Mouse (Mus musculus) midbrain, embryonic 13.5 days (tissue): ENCODE measurements at regions not wholly inside any gene's neighbourhood (a gene's known extent, or its start where the extent isn't known, plus 50 kb on each side); places are given as distances from the start of the nearest gene placed in this dataset.

ENCODE experiments used
- ATAC-seq: fragments of 200-750 bp; cut with Nextera tagmentation; 2 replicates; pipeline ENCODE4 v1.8.0; 2017; ENCODE audit warnings: mild to moderate bottlenecking, moderate TSS enrichment, moderate library complexity
- H3K27ac ChIP-seq: fragments of 300-500 bp; sonication (generic); 2 replicates; pipeline ENCODE4 v1.5.1; 2015; ENCODE audit warnings: inconsistent platforms, mild to moderate bottlenecking, moderate library complexity
- H3K27me3 ChIP-seq: fragments of 300-500 bp; sonication (generic); 2 replicates; pipeline ENCODE4 v1.6.1; 2015; ENCODE audit warnings: mild to moderate bottlenecking, inconsistent platforms
- H3K36me3 ChIP-seq: fragments of 300-500 bp; sonication (generic); 2 replicates; pipeline ENCODE4 v1.6.1; 2015; ENCODE audit warnings: mild to moderate bottlenecking, inconsistent platforms
- H3K4me1 ChIP-seq: fragments of 300-500 bp; sonication (generic); replicated peaks from 2 replicates; pipeline ENCODE4 v1.6.1; 2015; ENCODE audit warnings: inconsistent platforms
- H3K4me2 ChIP-seq: fragments of 300-500 bp; sonication (generic); replicated peaks from 2 replicates; pipeline ENCODE4 v1.6.1; 2015; ENCODE audit warnings: moderate library complexity, mild to moderate bottlenecking, inconsistent platforms
- H3K4me3 ChIP-seq: fragments of 300-500 bp; sonication (generic); replicated peaks from 2 replicates; pipeline ENCODE4 v1.5.1; 2015; ENCODE audit warnings: mild to moderate bottlenecking, inconsistent platforms
- H3K9ac ChIP-seq: fragments of 300-500 bp; sonication (generic); replicated peaks from 2 replicates; pipeline ENCODE4 v1.6.1; 2015; ENCODE audit warnings: mild to moderate bottlenecking, inconsistent platforms
- H3K9me3 ChIP-seq: fragments of 300-500 bp; sonication (generic); 2 replicates; pipeline ENCODE4 v1.6.1; 2016; ENCODE audit warnings: mild to moderate bottlenecking, inconsistent platforms
- WGBS: fragments of 180-500 bp; shearing (Covaris S2); methylation state at CpG from one replicate; pipeline ENCODE4 v1.1.7; 2015; 5-methylcytosine and 5-hydroxymethylcytosine counted together

DNA sequence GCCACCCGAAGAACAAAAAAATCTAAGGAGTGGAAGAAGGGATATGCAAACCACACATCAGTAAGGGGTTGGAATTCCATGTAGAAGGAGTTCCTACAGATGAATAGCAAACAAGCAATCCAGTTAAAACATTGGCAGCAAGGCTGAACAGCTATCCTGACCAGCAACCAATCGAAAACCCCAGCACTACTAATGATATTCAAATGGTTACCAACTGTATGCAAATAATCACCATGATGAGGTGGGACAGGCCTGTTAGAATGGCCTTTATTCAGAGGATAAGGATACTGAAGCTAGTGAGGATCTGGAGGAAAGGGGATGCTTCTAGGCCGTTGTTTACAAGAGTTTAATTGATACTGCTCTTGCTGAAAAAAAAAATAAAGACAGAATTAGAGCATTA is 166.0 kb upstream of the Grik3 start:
- no peak overlapping the region for H3K9ac ChIP-seq
- H3K27ac ChIP-seq, result 0 out of 2 replicates have a peak overlapping the region, but pooled peaks have one; percentile 1
- no peaks in the 10 kb centered on the region for H3K27me3 ChIP-seq
- whole genome bisulfite sequencing, result 74% methylated on average over 3 of the region's 3 CpGs
- no peaks in the 10 kb centered on the region; the same call in 1 of the 2 replicates for H3K4me1 ChIP-seq
- ATAC-seq, result no peak
- no peak overlapping the region for H3K4me3 ChIP-seq
- H3K4me2 ChIP-seq, result no peak overlapping the region
- H3K9me3 ChIP-seq, result no peaks in the 10 kb centered on the region
- H3K36me3 ChIP-seq, result no peaks in the 10 kb centered on the region

GRCm38 (mm10) chr4:125319343-125319742 is 171.2 kb upstream of the Grik3 start:
- no peaks in the 10 kb centered on the region for H3K36me3 ChIP-seq
- peaks cover 12% of the 10 kb centered on the region; the same call in 1 of the 2 replicates for H3K27me3 ChIP-seq
- H3K4me1 ChIP-seq, result peaks cover 24% of the 10 kb centered on the region
- H3K9ac ChIP-seq, result no peak overlapping the region
- H3K4me3 ChIP-seq, result no peak overlapping the region
- no peak for ATAC-seq
- no peaks in the 10 kb centered on the region for H3K9me3 ChIP-seq
- H3K4me2 ChIP-seq, result no peak overlapping the region
- WGBS, result 30% methylated on average over 5 of the region's 5 CpGs
- no peak overlapping the region for H3K27ac ChIP-seq

GRCm38 (mm10) chr4:125318293-125318692 is 172.2 kb upstream of the Grik3 start:
- 55% methylated on average over 8 of the region's 8 CpGs for WGBS
- Histone ChIP-seq H3K4me2 (no peak overlapping the region), H3K27me3 (peaks cover 12% of the 10 kb centered on the region; the same call in 1 of the 2 replicates), H3K27ac (no peak overlapping the region), H3K36me3 (no peaks in the 10 kb centered on the region), H3K9ac (no peak overlapping the region), H3K9me3 (no peaks in the 10 kb centered on the region), H3K4me3 (no peak overlapping the region), H3K4me1 (peaks cover 29% of the 10 kb centered on the region)
- no peak for ATAC-seq

DNA sequence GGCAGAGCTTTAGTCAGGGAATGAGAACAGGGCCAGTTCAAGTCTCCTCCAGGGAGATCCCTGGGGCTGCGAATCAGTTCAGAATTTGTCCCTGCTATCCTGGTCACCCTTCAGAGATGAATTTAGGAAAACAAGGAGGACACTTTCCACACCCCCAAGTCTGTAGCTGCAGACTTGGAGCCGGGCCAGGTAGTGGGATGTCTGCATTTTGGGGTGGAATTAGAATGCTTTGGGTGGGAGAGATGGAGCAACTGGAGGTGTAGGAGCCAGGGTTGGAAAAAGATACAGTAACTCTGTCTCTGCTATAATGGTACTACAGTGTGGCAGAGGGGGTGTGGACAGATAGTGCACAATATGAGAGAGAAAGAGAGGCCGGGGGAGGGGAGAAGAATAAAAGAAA is 173.6 kb upstream of the Grik3 start:
- H3K4me1 ChIP-seq, result peaks cover 32% of the 10 kb centered on the region
- no peaks in the 10 kb centered on the region for H3K9me3 ChIP-seq
- H3K27ac ChIP-seq, result no peak overlapping the region
- no peak overlapping the region for H3K9ac ChIP-seq
- no peak for ATAC-seq
- H3K27me3 ChIP-seq, result peaks cover 12% of the 10 kb centered on the region; the same call in 1 of the 2 replicates
- no peak overlapping the region for H3K4me3 ChIP-seq
- no peaks in the 10 kb centered on the region for H3K36me3 ChIP-seq
- no peak overlapping the region for H3K4me2 ChIP-seq
- 85% methylated on average over 3 of the region's 3 CpGs for WGBS

DNA sequence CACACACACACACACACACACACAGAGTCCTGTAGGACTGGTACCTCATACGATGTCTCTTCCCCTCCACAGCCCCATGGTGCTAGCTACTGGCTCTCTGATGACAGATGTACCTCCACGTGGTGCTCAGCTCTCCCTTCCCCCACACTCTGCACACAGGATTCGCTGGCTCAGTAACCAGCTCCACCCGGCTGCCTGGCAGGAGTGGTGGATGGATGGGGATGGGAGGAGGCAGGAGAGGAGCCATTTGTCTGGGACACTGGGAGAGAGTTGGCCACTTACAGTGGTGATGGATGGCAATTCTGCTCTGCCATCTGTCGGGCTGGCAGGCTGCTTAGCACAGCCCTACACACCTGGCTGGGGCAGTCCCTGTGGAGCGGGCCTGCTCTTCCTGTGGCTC is 174.7 kb upstream of the Grik3 start:
- Histone ChIP-seq H3K27me3 (peaks cover 18% of the 10 kb centered on the region; the same call in 1 of the 2 replicates), H3K9ac (no peak overlapping the region), H3K4me2 (no peak overlapping the region), H3K4me3 (no peak overlapping the region), H3K27ac (no peak overlapping the region), H3K36me3 (no peaks in the 10 kb centered on the region), H3K9me3 (no peaks in the 10 kb centered on the region), H3K4me1 (peaks cover 32% of the 10 kb centered on the region)
- WGBS, result 27% methylated on average over 6 of the region's 6 CpGs
- peak; percentile 72 for ATAC-seq

DNA sequence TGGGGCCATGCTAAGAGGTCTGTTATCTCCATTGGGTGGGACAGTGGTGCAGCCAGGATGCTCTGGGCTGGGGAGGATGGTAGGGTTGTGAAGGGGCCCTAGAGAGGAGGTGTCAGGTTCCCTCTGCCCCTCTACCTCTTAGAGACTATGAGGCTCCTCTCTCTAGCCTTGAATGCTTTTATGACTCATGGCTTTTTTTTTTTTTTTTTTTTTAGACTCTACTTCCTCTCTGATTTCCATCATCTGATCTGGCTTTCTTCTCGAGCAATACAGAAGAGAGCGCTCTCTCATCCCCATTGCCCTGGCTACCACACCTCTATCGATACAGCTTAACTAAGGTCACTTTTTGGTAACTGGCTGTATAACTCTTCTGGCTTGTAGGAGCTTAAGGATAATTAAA is 176.6 kb upstream of the Grik3 start:
- H3K4me2 ChIP-seq, result no peak overlapping the region
- ATAC-seq, result no peak
- no peak overlapping the region for H3K27ac ChIP-seq
- peaks cover 18% of the 10 kb centered on the region; the same call in 1 of the 2 replicates for H3K27me3 ChIP-seq
- H3K36me3 ChIP-seq, result no peaks in the 10 kb centered on the region
- no peak overlapping the region for H3K9ac ChIP-seq
- no peak overlapping the region for H3K4me3 ChIP-seq
- 83% methylated on average over 3 of the region's 3 CpGs for WGBS
- no peaks in the 10 kb centered on the region for H3K9me3 ChIP-seq
- H3K4me1 ChIP-seq, result peaks cover 29% of the 10 kb centered on the region

GRCm38 (mm10) chr4:125313252-125313651 is 177.2 kb upstream of the Grik3 start:
- ATAC-seq, result no peak
- no peak overlapping the region for H3K4me2 ChIP-seq
- 2% methylated on average over 11 of the region's 11 CpGs for WGBS

DNA sequence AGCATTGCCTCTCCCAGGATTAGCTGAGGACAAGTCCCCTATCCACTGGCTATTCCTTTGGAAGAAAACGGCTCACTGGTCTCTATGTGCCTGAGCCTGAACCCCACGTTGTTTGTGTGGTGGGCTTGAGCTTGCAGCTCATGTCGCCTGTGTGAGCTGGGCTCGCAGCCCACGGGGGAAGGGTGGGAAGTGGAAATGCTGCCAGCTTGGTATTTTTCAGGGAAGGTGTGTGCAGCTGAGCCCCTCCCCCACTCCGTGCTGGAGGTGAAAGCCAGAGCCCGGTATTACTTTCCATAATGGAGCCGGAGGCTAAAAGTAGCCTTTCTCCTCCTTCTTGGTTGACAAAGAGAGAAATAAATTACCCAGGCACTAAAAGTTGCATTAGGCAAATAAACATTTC is 180.5 kb upstream of the Zc3h12a start:
- no peak for ATAC-seq
- no peaks in the 10 kb centered on the region for H3K36me3 ChIP-seq
- H3K4me2 ChIP-seq, result no peak overlapping the region
- no peak overlapping the region for H3K9ac ChIP-seq
- H3K9me3 ChIP-seq, result no peaks in the 10 kb centered on the region
- 0 out of 2 replicates have a peak, but pooled peaks cover 6% of the 10 kb centered on the region for H3K27me3 ChIP-seq
- H3K4me1 ChIP-seq, result peaks cover 11% of the 10 kb centered on the region
- WGBS, result 45% methylated on average over 8 of the region's 8 CpGs
- no peak overlapping the region for H3K27ac ChIP-seq
- H3K4me3 ChIP-seq, result no peak overlapping the region

More at GRCm38 (mm10) chr4:125313252-125313651, 177.2 kb upstream of the Grik3 start:
- Histone ChIP-seq H3K27me3 (peaks cover 18% of the 10 kb centered on the region; the same call in 1 of the 2 replicates), H3K36me3 (no peaks in the 10 kb centered on the region), H3K4me1 (peaks cover 31% of the 10 kb centered on the region), H3K27ac (no peak overlapping the region), H3K9me3 (no peaks in the 10 kb centered on the region), H3K4me3 (no peak overlapping the region), H3K9ac (no peak overlapping the region)

DNA sequence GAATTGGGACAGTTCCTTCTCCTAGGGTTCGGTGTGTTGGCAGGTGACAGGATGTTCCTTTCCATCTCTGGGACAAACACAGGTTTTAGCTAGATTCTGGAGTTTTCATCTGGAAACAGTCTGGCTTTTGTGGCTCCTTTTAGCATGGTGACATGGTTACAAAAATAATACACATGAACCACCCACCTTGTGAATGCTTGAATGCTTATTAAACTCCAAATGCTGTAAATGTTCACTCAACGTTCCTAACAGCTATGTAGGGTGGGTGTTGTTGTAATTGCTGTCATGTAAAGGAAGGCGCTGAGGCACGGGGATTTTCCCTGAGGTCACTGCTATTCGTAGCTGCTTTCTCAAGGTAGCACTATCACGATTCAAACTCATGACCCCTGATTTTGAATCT is 178.1 kb upstream of the Zc3h12a start:
- Histone ChIP-seq H3K9me3 (no peaks in the 10 kb centered on the region), H3K36me3 (no peaks in the 10 kb centered on the region), H3K4me3 (no peak overlapping the region), H3K4me1 (peaks cover 14% of the 10 kb centered on the region), H3K4me2 (no peak overlapping the region), H3K27me3 (no peaks in the 10 kb centered on the region), H3K27ac (no peak overlapping the region), H3K9ac (no peak overlapping the region)
- ATAC-seq, result no peak
- WGBS, result 77% methylated on average over 6 of the region's 6 CpGs

DNA sequence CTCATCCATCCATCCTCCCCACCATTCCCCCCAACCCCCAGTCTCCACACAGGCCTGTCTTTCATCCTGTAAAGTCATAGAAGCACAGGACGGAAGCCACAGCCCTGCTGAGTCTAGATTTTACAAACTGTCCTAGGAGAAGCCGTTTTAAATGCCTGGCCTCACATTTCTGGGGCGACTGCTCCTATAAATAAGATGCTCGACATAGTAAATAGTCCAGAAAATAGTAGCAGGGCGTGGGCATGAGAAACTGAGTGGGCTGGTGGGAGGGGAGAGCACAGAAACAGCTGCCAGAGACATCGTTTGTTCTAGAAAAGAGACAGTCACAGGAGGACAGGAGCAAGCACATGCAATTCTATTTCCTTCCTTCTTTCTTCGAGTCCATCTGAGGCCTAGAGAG is 175.0 kb upstream of the Zc3h12a start:
- Histone ChIP-seq H3K27me3 (peaks cover 7% of the 10 kb centered on the region; the same call in 1 of the 2 replicates), H3K4me1 (peaks cover 11% of the 10 kb centered on the region), H3K27ac (no peak overlapping the region), H3K36me3 (no peaks in the 10 kb centered on the region), H3K4me3 (no peak overlapping the region), H3K9me3 (no peaks in the 10 kb centered on the region), H3K4me2 (no peak overlapping the region), H3K9ac (no peak overlapping the region)
- WGBS, result 75% methylated on average over 7 of the region's 7 CpGs
- no peak for ATAC-seq

GRCm38 (mm10) chr4:125300503-125301457 is 173.1 kb upstream of the Zc3h12a start:
- WGBS, result 18% methylated on average over 33 of the region's 33 CpGs
- no peaks in the 10 kb centered on the region for H3K36me3 ChIP-seq
- peak overlapping the region; percentile 35 for H3K4me2 ChIP-seq
- 0 out of 2 replicates have a peak overlapping the region, but pooled peaks have one; percentile 15 for H3K9ac ChIP-seq
- H3K27ac ChIP-seq, result no peak overlapping the region
- H3K4me3 ChIP-seq, result 0 out of 2 replicates have a peak overlapping the region, but pooled peaks have one; percentile 3
- H3K27me3 ChIP-seq, result peaks cover 7% of the 10 kb centered on the region; the same call in 1 of the 2 replicates
- no peak for ATAC-seq
- H3K4me1 ChIP-seq, result peaks cover 17% of the 10 kb centered on the region
- H3K9me3 ChIP-seq, result no peaks in the 10 kb centered on the region

DNA sequence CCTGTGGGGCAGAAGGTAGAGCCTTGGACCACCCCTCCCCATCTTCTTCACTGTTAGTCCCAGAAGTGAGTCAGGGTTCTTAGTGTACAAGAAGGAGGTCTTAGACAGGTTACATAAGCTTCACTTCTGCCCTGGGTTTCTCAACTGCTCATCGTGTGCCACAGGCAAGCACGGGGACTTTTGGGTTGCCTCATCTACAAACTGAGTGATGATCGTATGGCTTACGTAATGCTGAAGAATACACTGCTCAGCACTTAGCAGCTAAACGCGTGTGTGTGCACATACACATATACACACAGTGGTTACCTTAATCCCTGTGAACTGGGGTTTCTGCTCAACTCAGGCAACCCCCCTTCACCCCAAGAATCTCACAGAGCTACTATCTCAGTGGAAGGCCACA is 163.1 kb upstream of the Zc3h12a start:
- Histone ChIP-seq H3K36me3 (no peaks in the 10 kb centered on the region), H3K27ac (no peak overlapping the region), H3K27me3 (peaks cover 9% of the 10 kb centered on the region; the same call in 1 of the 2 replicates), H3K9ac (no peak overlapping the region), H3K4me2 (no peak overlapping the region), H3K9me3 (peaks cover 3% of the 10 kb centered on the region; the same call in 1 of the 2 replicates), H3K4me1 (peaks cover 20% of the 10 kb centered on the region), H3K4me3 (no peak overlapping the region)
- ATAC-seq, result no peak
- 86% methylated on average over 6 of the region's 6 CpGs for WGBS
